Mouse (Mus musculus): ENCODE measurements around the gene Nol3.

- no peak for TF ChIP-seq CTCF (IDR thresholded peaks at IDR 0.05; ENCODE audit: borderline replicate concordance, control insufficient read depth, extremely low read depth, insufficient read depth, low read length, poor library complexity)
- TF ChIP-seq POLR2A (IDR thresholded peaks at IDR 0.05; ENCODE audit: control insufficient read depth, extremely low read depth, insufficient read depth, low read length, poor library complexity), result no peak
These were observed 33.4 kb downstream of the Nol3 start for GRCm38 (mm10) chr8:105309142-105309847.
